Mouse (Mus musculus) embryonic facial prominence, embryonic 10.5 days (tissue): ENCODE results near the gene Nell2. TPM values are rescaled to one million over a fixed set of nuclear protein-coding genes. Genes with fewer than 3 reads are reported as not detected.

ENCODE experiments used
- DNase-seq: peaks from one replicate; pipeline ENCODE4 v3.0.0-alpha.2; 2017; ENCODE audit warnings: low spot score
- H3K27ac ChIP-seq: fragments of 300-500 bp; sonication (generic); replicated peaks from 2 replicates; pipeline ENCODE4 v1.5.1; 2016; ENCODE audit warnings: mild to moderate bottlenecking
- H3K27me3 ChIP-seq: fragments of 300-500 bp; sonication (generic); replicated peaks from 2 replicates; pipeline ENCODE4 v1.6.1; 2016; ENCODE audit warnings: low read depth, mild to moderate bottlenecking; ENCODE audit not compliant: poor library complexity, severe bottlenecking
- H3K36me3 ChIP-seq: fragments of 300-500 bp; sonication (generic); replicated peaks from 2 replicates; pipeline ENCODE4 v1.6.1; 2016; ENCODE audit warnings: mild to moderate bottlenecking, moderate library complexity
- H3K4me1 ChIP-seq: fragments of 300-500 bp; sonication (generic); 2 replicates; pipeline ENCODE4 v1.6.1; 2016
- H3K4me3 ChIP-seq: fragments of 300-500 bp; sonication (generic); 2 replicates; pipeline ENCODE4 v1.5.1; 2016; ENCODE audit warnings: mild to moderate bottlenecking, moderate library complexity
- H3K9me3 ChIP-seq: fragments of 300-500 bp; sonication (generic); 2 replicates; pipeline ENCODE4 v1.6.1; 2016; ENCODE audit warnings: mild to moderate bottlenecking
- WGBS: fragments of 180-500 bp; shearing (Covaris S2); methylation state at CpG from one replicate; pipeline ENCODE4 v1.1.7; 2016; 5-methylcytosine and 5-hydroxymethylcytosine counted together
- polyA plus RNA-seq: library from polyadenylated mRNA; unstranded; fragments of >200 nt; fragmentation: Nextera tagmentation; extraction: Ambion mirVana; gene quantifications from 2 replicates; pipeline ENCODE4 v1.2.1, GENCODE M21; 2016

Nell2 gene
- polyA plus RNA-seq, 1 experiment from 2014 or later: 20.2 TPM

- Histone ChIP-seq H3K9me3 (no peaks in the 10 kb centered on the region), H3K36me3 (no peaks in the 10 kb centered on the region), H3K27me3 (no peaks in the 10 kb centered on the region), H3K27ac (no peak overlapping the region), H3K4me1 (no peaks in the 10 kb centered on the region), H3K4me3 (no peak overlapping the region)
- 62% methylated on average over 9 of the region's 9 CpGs for WGBS
- DNase-seq: no peak
Measured at GRCm38 (mm10) chr15:95185419-95185818, 342.9 kb downstream of the Nell2 start.

GRCm38 (mm10) chr15:95183450-95183849 lies 344.9 kb downstream of the Nell2 start:
- no peak overlapping the region for H3K27ac ChIP-seq
- H3K27me3 ChIP-seq: no peaks in the 10 kb centered on the region
- H3K36me3 ChIP-seq: no peaks in the 10 kb centered on the region
- no peaks in the 10 kb centered on the region for H3K4me1 ChIP-seq
- DNase-seq: no peak
- no peaks in the 10 kb centered on the region for H3K9me3 ChIP-seq
- WGBS: 82% methylated on average over 5 of the region's 5 CpGs
- no peak overlapping the region for H3K4me3 ChIP-seq

- no peak for DNase-seq
Measured at GRCm38 (mm10) chr15:95156828-95157227, 371.5 kb downstream of the Nell2 start.

GRCm38 (mm10) chr15:95145118-95145517 lies 383.2 kb downstream of the Nell2 start:
- Histone ChIP-seq H3K36me3 (no peaks in the 10 kb centered on the region), H3K9me3 (no peaks in the 10 kb centered on the region), H3K4me1 (no peaks in the 10 kb centered on the region), H3K4me3 (no peak overlapping the region), H3K27ac (no peak overlapping the region), H3K27me3 (no peaks in the 10 kb centered on the region)
- no peak for DNase-seq
- WGBS: 86% methylated on average over 2 of the region's 2 CpGs

More at GRCm38 (mm10) chr15:95156828-95157227, 371.5 kb downstream of the Nell2 start:
- H3K4me3 ChIP-seq: no peak overlapping the region
- 77% methylated on average over 3 of the region's 3 CpGs for WGBS
- no peaks in the 10 kb centered on the region for H3K27me3 ChIP-seq
- H3K36me3 ChIP-seq: no peaks in the 10 kb centered on the region
- no peaks in the 10 kb centered on the region for H3K9me3 ChIP-seq
- no peak overlapping the region for H3K27ac ChIP-seq
- no peaks in the 10 kb centered on the region for H3K4me1 ChIP-seq

GRCm38 (mm10) chr15:95144131-95144530 lies 384.2 kb downstream of the Nell2 start:
- DNase-seq: no peak
- H3K4me3 ChIP-seq: no peak overlapping the region
- H3K27me3 ChIP-seq: no peaks in the 10 kb centered on the region
- H3K9me3 ChIP-seq: no peaks in the 10 kb centered on the region
- H3K36me3 ChIP-seq: no peaks in the 10 kb centered on the region
- H3K27ac ChIP-seq: no peak overlapping the region
- H3K4me1 ChIP-seq: no peaks in the 10 kb centered on the region
- 79% methylated on average over 2 of the region's 2 CpGs for WGBS

GRCm38 (mm10) chr15:95138709-95139409 lies 389.5 kb downstream of the Nell2 start:
- 89% methylated on average over 12 of the region's 12 CpGs for WGBS
- H3K4me1 ChIP-seq: no peaks in the 10 kb centered on the region
- H3K9me3 ChIP-seq: no peaks in the 10 kb centered on the region
- no peak for DNase-seq
- no peak overlapping the region for H3K27ac ChIP-seq
- no peak overlapping the region for H3K4me3 ChIP-seq
- H3K36me3 ChIP-seq: no peaks in the 10 kb centered on the region
- no peaks in the 10 kb centered on the region for H3K27me3 ChIP-seq

- Histone ChIP-seq H3K27me3 (no peaks in the 10 kb centered on the region), H3K27ac (no peak overlapping the region), H3K4me3 (no peak overlapping the region), H3K4me1 (no peaks in the 10 kb centered on the region), H3K9me3 (no peaks in the 10 kb centered on the region), H3K36me3 (no peaks in the 10 kb centered on the region)
- 83% methylated on average over 10 of the region's 10 CpGs for WGBS
- no peak for DNase-seq
Measured at GRCm38 (mm10) chr15:95137018-95137810, 391.1 kb downstream of the Nell2 start.

- 94% methylated on average over 17 of the region's 17 CpGs for WGBS
- DNase-seq: no peak
- Histone ChIP-seq H3K4me3 (no peak overlapping the region), H3K9me3 (no peaks in the 10 kb centered on the region), H3K27me3 (no peaks in the 10 kb centered on the region), H3K27ac (no peak overlapping the region), H3K36me3 (no peaks in the 10 kb centered on the region), H3K4me1 (no peaks in the 10 kb centered on the region)
Measured at GRCm38 (mm10) chr15:95135926-95136609, 392.3 kb downstream of the Nell2 start.

GRCm38 (mm10) chr15:95131401-95131800 lies 397.0 kb downstream of the Nell2 start:
- Histone ChIP-seq H3K27ac (no peak overlapping the region), H3K9me3 (no peaks in the 10 kb centered on the region), H3K36me3 (no peaks in the 10 kb centered on the region), H3K4me1 (no peaks in the 10 kb centered on the region), H3K27me3 (no peaks in the 10 kb centered on the region), H3K4me3 (no peak overlapping the region)
- 69% methylated on average over 4 of the region's 4 CpGs for WGBS
- DNase-seq: no peak

- H3K27me3 ChIP-seq: no peaks in the 10 kb centered on the region
- H3K9me3 ChIP-seq: no peaks in the 10 kb centered on the region
- H3K4me1 ChIP-seq: no peaks in the 10 kb centered on the region
- H3K27ac ChIP-seq: no peak overlapping the region
- H3K36me3 ChIP-seq: no peaks in the 10 kb centered on the region
- no peak overlapping the region for H3K4me3 ChIP-seq
- WGBS: 87% methylated on average over 4 of the region's 4 CpGs
- no peak for DNase-seq
Measured at GRCm38 (mm10) chr15:95108626-95109025, 419.7 kb downstream of the Nell2 start.

- no peaks in the 10 kb centered on the region for H3K4me1 ChIP-seq
- H3K9me3 ChIP-seq: no peaks in the 10 kb centered on the region
- no peak overlapping the region for H3K27ac ChIP-seq
- no peak for DNase-seq
- H3K4me3 ChIP-seq: no peak overlapping the region
- H3K27me3 ChIP-seq: no peaks in the 10 kb centered on the region
- WGBS: 85% methylated on average over 8 of the region's 8 CpGs
- H3K36me3 ChIP-seq: no peaks in the 10 kb centered on the region
Measured at GRCm38 (mm10) chr15:95107246-95107809, 421.0 kb downstream of the Nell2 start.

- H3K27me3 ChIP-seq: no peaks in the 10 kb centered on the region
- no peaks in the 10 kb centered on the region for H3K4me1 ChIP-seq
- no peaks in the 10 kb centered on the region for H3K36me3 ChIP-seq
- H3K9me3 ChIP-seq: no peaks in the 10 kb centered on the region
- no peak overlapping the region for H3K27ac ChIP-seq
- no peak overlapping the region for H3K4me3 ChIP-seq
- DNase-seq: no peak
Measured at GRCm38 (mm10) chr15:95101522-95101921, 426.8 kb downstream of the Nell2 start.
